Mouse (Mus musculus) cortical plate, adult 2 months (tissue): ENCODE results near the gene Vasp.

Experiments
- CTCF ChIP-seq: fragments of 200-500 bp; IDR thresholded peaks from 2 replicates; pipeline ENCODE4 v1.5.1; 2011; ENCODE audit warnings: mild to moderate bottlenecking, control low read depth, low read length; ENCODE audit not compliant: insufficient read depth; ENCODE audit errors: extremely low read depth
- POLR2A ChIP-seq: fragments of 200-500 bp; IDR thresholded peaks from 2 replicates; pipeline ENCODE4 v1.6.1; 2011; ENCODE audit warnings: mild to moderate bottlenecking, low read length, control low read depth; ENCODE audit not compliant: insufficient read depth; ENCODE audit errors: extremely low read depth

DNA sequence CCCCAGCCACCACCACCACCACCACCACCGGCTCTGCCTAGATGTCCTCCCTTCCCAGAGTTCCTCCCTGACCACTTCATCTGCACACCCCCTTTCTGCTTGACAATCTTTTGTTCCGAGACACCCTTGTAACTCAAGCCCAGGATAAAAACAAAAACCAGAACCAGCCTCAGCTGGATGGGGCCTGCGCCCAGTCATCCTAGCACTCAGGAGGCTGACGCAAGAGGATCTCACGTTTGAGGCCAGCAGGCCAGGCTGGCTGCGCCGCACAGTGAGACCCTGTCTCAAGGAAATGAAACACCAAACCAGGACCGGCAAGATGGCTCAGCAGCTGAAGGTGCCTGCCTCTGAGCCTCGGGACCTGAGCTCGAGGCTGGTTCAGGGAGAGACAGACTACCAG, 4.6 kb downstream of the Vasp start:
- TF ChIP-seq CTCF = no peak
- TF ChIP-seq POLR2A = no peak
